Mouse (Mus musculus): Measurements from ENCODE around the gene Rhoj. TPM values are rescaled to one million over a fixed set of nuclear protein-coding genes. Genes with fewer than 3 reads are reported as not detected.

Rhoj gene
- polyA plus RNA-seq, 1 experiment from 2014 or later = 16.7 TPM

Other genes with a start within 250 kb of the Rhoj start
- 3.4 and 4.1 TPM in 2 replicates for gene Kcnh5, start 131.0 kb upstream of the Rhoj start, polyA plus RNA-seq (2015; fragmentation: Nextera tagmentation; extraction: Ambion mirVana)
- not detected in 2 replicates for gene Gphb5, start 108.5 kb downstream of the Rhoj start, polyA plus RNA-seq (2015; fragmentation: Nextera tagmentation; extraction: Ambion mirVana)